In genomic region chr6:113958003-113958402, GRCm38 (mm10) we compare ENCODE assay signal across 24 mouse cellular contexts.
DNase-seq lines count a peak whose midpoint lies in the region; ATAC-seq and TF ChIP-seq lines count a peak whose summit lies in the region.
"Had no signal": no experiment of that assay in that cellular context is flagged by ENCODE, and none has a peak within 500 bp of the region (broad histone marks: within the 10 kb centered on the region; RNA-seq: fewer than 3 reads in every experiment).

No protein-coding gene starts in this region.

- peaks cover 7% of the 10 kb centered on the region; the same call in 1 of the 2 replicates for H3K4me1 ChIP-seq in liver, postnatal 0 days (ENCODE audit: insufficient read depth)
- H3K4me1 ChIP-seq in liver, embryonic 12.5 days: no peaks in the 10 kb centered on the region
- peaks cover 10% of the 10 kb centered on the region for H3K4me1 ChIP-seq in midbrain, embryonic 16.5 days (ENCODE audit: control insufficient read depth, insufficient read depth, low read length)
- peaks cover 7% of the 10 kb centered on the region; the same call in 1 of the 2 replicates for H3K4me1 ChIP-seq in midbrain, embryonic 14.5 days (ENCODE audit: control insufficient read depth, insufficient read depth, low read length)
- no peaks in the 10 kb centered on the region for H3K4me1 ChIP-seq in intestine, embryonic 16.5 days (ENCODE audit: control insufficient read depth, insufficient read depth, low read length)
- H3K4me1 ChIP-seq: heart, embryonic 12.5 days; heart, embryonic 15.5 days had no signal

- H3K27ac ChIP-seq in liver, postnatal 0 days (ENCODE audit: low read depth): no peak overlapping the region
- H3K27ac ChIP-seq in liver, embryonic 12.5 days: no peak overlapping the region
- H3K27ac ChIP-seq in midbrain, embryonic 16.5 days (ENCODE audit: low read length): no peak overlapping the region
- no peak overlapping the region for H3K27ac ChIP-seq in midbrain, embryonic 14.5 days (replicated peaks; ENCODE audit: low read depth, low read length)
- H3K27ac ChIP-seq in intestine, embryonic 16.5 days (ENCODE audit: low read length): no peak overlapping the region
- H3K27ac ChIP-seq: forebrain, embryonic 10.5 days; forebrain, embryonic 13.5 days; heart, embryonic 15.5 days; hindbrain, embryonic 10.5 days; hindbrain, embryonic 13.5 days had no signal

- peak; percentile 7; the same call in 1 of the 2 replicates for ATAC-seq in frontal cortex, adult (ENCODE audit: low TSS enrichment)
- ATAC-seq in liver, postnatal 0 days: peak; percentile 71
- no peak for ATAC-seq in liver, embryonic 12.5 days
- ATAC-seq in midbrain, embryonic 16.5 days: no peak
- ATAC-seq in midbrain, embryonic 14.5 days (ENCODE audit: low FRiP score, low TSS enrichment): no peak
- no peak for ATAC-seq in intestine, embryonic 16.5 days
- ATAC-seq: forebrain, embryonic 13.5 days; hindbrain, embryonic 16.5 days; Patski had no signal

- no peak for DNase-seq in frontal cortex, postnatal 14 days (ENCODE audit: low spot score in 2 of 2)
- DNase-seq in liver, postnatal 0 days: no peak
- DNase-seq in midbrain, embryonic 14.5 days: no peak
- DNase-seq: adrenal gland, postnatal 10 days; adrenal gland, postnatal 36 days; B cell, adult 2 months; cerebellum, adult 9-11 months; cerebellum, postnatal 36 days; gastrocnemius, postnatal 25 days; heart, postnatal 10 days; heart, postnatal 36 days had no signal

- no peak for TF ChIP-seq EP300 in liver, postnatal 0 days (IDR thresholded peaks at IDR 0.05; ENCODE audit: low read depth)

- WGBS in liver, postnatal 0 days (ENCODE audit: insufficient replicate concordance): 67% methylated on average over 5 of the region's 5 CpGs
- 63% methylated on average over 5 of the region's 5 CpGs for WGBS in liver, embryonic 12.5 days (ENCODE audit: insufficient replicate concordance)
- 86% methylated on average over 5 of the region's 5 CpGs for WGBS in midbrain, embryonic 16.5 days
- WGBS in midbrain, embryonic 14.5 days: 84% methylated on average over 5 of the region's 5 CpGs
- whole genome bisulfite sequencing in intestine, embryonic 16.5 days: 78% methylated on average over 5 of the region's 5 CpGs

- no peak overlapping the region for H3K4me2 ChIP-seq in liver, postnatal 0 days (ENCODE audit: low read depth, low read length)
- no peak overlapping the region for H3K4me2 ChIP-seq in liver, embryonic 12.5 days
- H3K4me2 ChIP-seq in midbrain, embryonic 16.5 days (ENCODE audit: low read length): no peak overlapping the region
- H3K4me2 ChIP-seq in midbrain, embryonic 14.5 days (ENCODE audit: low read length): no peak overlapping the region
- no peak overlapping the region for H3K4me2 ChIP-seq in intestine, embryonic 16.5 days (ENCODE audit: low read depth, low read length)
- H3K4me2 ChIP-seq: forebrain, embryonic 13.5 days; heart, embryonic 12.5 days; heart, embryonic 15.5 days; hindbrain, embryonic 13.5 days had no signal

- H3K27me3 ChIP-seq in liver, postnatal 0 days (ENCODE audit: insufficient read depth, low read length): no peaks in the 10 kb centered on the region
- H3K27me3 ChIP-seq in liver, embryonic 12.5 days (replicated peaks): no peaks in the 10 kb centered on the region; the same call in 1 of the 2 replicates
- no peaks in the 10 kb centered on the region for H3K27me3 ChIP-seq in midbrain, embryonic 16.5 days (ENCODE audit: control insufficient read depth, insufficient read depth, low read depth, low read length)
- H3K27me3 ChIP-seq in midbrain, embryonic 14.5 days (ENCODE audit: control insufficient read depth, insufficient read depth, low read length): no peaks in the 10 kb centered on the region
- no peaks in the 10 kb centered on the region for H3K27me3 ChIP-seq in intestine, embryonic 16.5 days (replicated peaks; ENCODE audit: control insufficient read depth, insufficient read depth, low read length)
- H3K27me3 ChIP-seq: forebrain, embryonic 13.5 days had no signal

- H3K36me3 ChIP-seq in liver, postnatal 0 days (replicated peaks; ENCODE audit: insufficient read depth, low read length): no peaks in the 10 kb centered on the region
- no peaks in the 10 kb centered on the region for H3K36me3 ChIP-seq in liver, embryonic 12.5 days
- H3K36me3 ChIP-seq in midbrain, embryonic 16.5 days (ENCODE audit: control insufficient read depth, insufficient read depth, low read length): no peaks in the 10 kb centered on the region
- no peaks in the 10 kb centered on the region for H3K36me3 ChIP-seq in midbrain, embryonic 14.5 days (ENCODE audit: control insufficient read depth, insufficient read depth, low read length)
- H3K36me3 ChIP-seq in intestine, embryonic 16.5 days (ENCODE audit: control insufficient read depth, insufficient read depth, low read length): no peaks in the 10 kb centered on the region
- H3K36me3 ChIP-seq: forebrain, embryonic 10.5 days; G1E; heart, embryonic 12.5 days; heart, embryonic 15.5 days; hindbrain, embryonic 10.5 days; hindbrain, embryonic 13.5 days had no signal

- H3K4me3 ChIP-seq in liver, postnatal 0 days (ENCODE audit: low read depth, low read length): no peak overlapping the region
- no peak overlapping the region for H3K4me3 ChIP-seq in liver, embryonic 12.5 days
- H3K4me3 ChIP-seq in midbrain, embryonic 16.5 days (ENCODE audit: low read depth, low read length): no peak overlapping the region
- no peak overlapping the region for H3K4me3 ChIP-seq in midbrain, embryonic 14.5 days (replicated peaks; ENCODE audit: low read depth, low read length)
- no peak overlapping the region for H3K4me3 ChIP-seq in intestine, embryonic 16.5 days (ENCODE audit: low read length)
- H3K4me3 ChIP-seq: forebrain, embryonic 10.5 days; forebrain, embryonic 13.5 days; heart, embryonic 12.5 days; heart, embryonic 15.5 days; hindbrain, embryonic 10.5 days; hindbrain, embryonic 13.5 days had no signal

- no peak overlapping the region for H3K9ac ChIP-seq in liver, postnatal 0 days (replicated peaks)
- H3K9ac ChIP-seq in liver, embryonic 12.5 days: no peak overlapping the region
- H3K9ac ChIP-seq in midbrain, embryonic 16.5 days (ENCODE audit: low read depth, low read length): peak overlapping the region; percentile 14; the same call in 1 of the 2 replicates
- H3K9ac ChIP-seq in midbrain, embryonic 14.5 days (replicated peaks; ENCODE audit: low read length): no peak overlapping the region
- H3K9ac ChIP-seq in intestine, embryonic 16.5 days (ENCODE audit: low read depth, low read length): no peak overlapping the region
- H3K9ac ChIP-seq: forebrain, embryonic 13.5 days; heart, embryonic 12.5 days; heart, embryonic 15.5 days; hindbrain, embryonic 13.5 days had no signal

- no peaks in the 10 kb centered on the region for H3K9me3 ChIP-seq in liver, postnatal 0 days (ENCODE audit: low read length)
- no peaks in the 10 kb centered on the region for H3K9me3 ChIP-seq in liver, embryonic 12.5 days (replicated peaks)
- no peaks in the 10 kb centered on the region for H3K9me3 ChIP-seq in midbrain, embryonic 16.5 days (replicated peaks; ENCODE audit: control insufficient read depth, low read length, poor library complexity, severe bottlenecking)
- no peaks in the 10 kb centered on the region for H3K9me3 ChIP-seq in midbrain, embryonic 14.5 days (ENCODE audit: control insufficient read depth, low read length)
- no peaks in the 10 kb centered on the region for H3K9me3 ChIP-seq in intestine, embryonic 16.5 days (ENCODE audit: control insufficient read depth, low read length)
- H3K9me3 ChIP-seq: forebrain, embryonic 10.5 days; forebrain, embryonic 13.5 days; heart, embryonic 12.5 days; heart, embryonic 15.5 days; hindbrain, embryonic 10.5 days; hindbrain, embryonic 13.5 days had no signal

- no peak for TF ChIP-seq CTCF in liver, postnatal 0 days (IDR thresholded peaks at IDR 0.05; ENCODE audit: low read depth)

Comparison
In these comparisons a context has a peak if more than half of its experiments do, and no peak if none do; other contexts are left out.
1. ATAC-seq: peak in frontal cortex, adult (single experiment) and liver, postnatal 0 days (single experiment); none in liver, embryonic 12.5 days (single experiment), midbrain, embryonic 16.5 days (single experiment), midbrain, embryonic 14.5 days (single experiment) and intestine, embryonic 16.5 days (single experiment).